Mouse (Mus musculus) embryonic fibroblast, embryonic 13.5 days (primary cell): Measurements from ENCODE around the gene Atp6v0c.

Experiments
- CTCF ChIP-seq: IDR thresholded peaks from 2 replicates; pipeline ENCODE4 v1.5.1; 2011; ENCODE audit warnings: mild to moderate bottlenecking, control low read depth, low read length, moderate library complexity, borderline replicate concordance; ENCODE audit not compliant: insufficient read depth
- POLR2A ChIP-seq: IDR thresholded peaks from 2 replicates; pipeline ENCODE4 v1.6.1; 2011; ENCODE audit warnings: low read depth, mild to moderate bottlenecking, control low read depth, low read length, moderate library complexity

DNA sequence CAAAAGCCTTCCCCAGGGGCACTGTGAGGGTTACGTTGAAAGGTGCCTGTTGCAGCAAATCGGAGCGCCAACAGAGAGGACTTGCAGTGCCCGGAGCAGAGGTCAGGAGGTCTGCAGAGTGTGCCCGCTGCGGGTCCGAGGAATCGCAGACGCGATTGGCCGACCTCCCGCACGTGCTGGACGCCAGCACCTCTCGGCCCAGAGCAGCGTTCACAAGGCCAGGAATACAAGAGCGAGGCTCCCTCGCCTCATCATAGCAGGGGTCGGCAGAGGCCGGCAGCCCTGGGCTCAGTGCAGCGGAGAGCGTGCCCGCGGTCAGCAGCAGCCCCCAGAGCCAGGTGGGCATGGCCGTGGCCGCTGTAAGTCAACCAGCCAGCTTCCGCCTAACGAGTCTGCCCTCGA, 39.1 kb upstream of the Atp6v0c start:
- TF ChIP-seq CTCF (no peak), POLR2A (no peak)
